Mouse (Mus musculus): ENCODE measurements around the gene Nr2f2. TPM values are rescaled to one million over a fixed set of nuclear protein-coding genes. Genes with fewer than 3 reads are reported as not detected.

Nr2f2 gene
- polyA plus RNA-seq, 1 experiment: 28.9 TPM

- TF ChIP-seq CTCF (IDR thresholded peaks at IDR 0.05; ENCODE audit: borderline replicate concordance, insufficient read depth, low read depth, low read length) (no peak), POLR2A (IDR thresholded peaks at IDR 0.05; ENCODE audit: borderline replicate concordance, insufficient read depth, low read length) (no peak)
- DNase-seq: peak in 1 of 2 experiments; percentile 1
- Histone ChIP-seq H3K27ac (ENCODE audit: insufficient read depth, low read length) (no peak overlapping the region), H3K4me1 (ENCODE audit: control insufficient read depth, insufficient read depth, low read length) (no peaks in the 10 kb centered on the region; the same call in 1 of the 2 replicates), H3K27me3 (ENCODE audit: control insufficient read depth, insufficient read depth, low read length) (peaks cover 2% of the 10 kb centered on the region; the same call in 1 of the 2 replicates), H3K4me3 (replicated peaks; ENCODE audit: insufficient read depth, low read depth, low read length) (no peak overlapping the region)
- 69% methylated on average over 11 of the region's 11 CpGs for WGBS
Measured at GRCm38 (mm10) chr7:70348977-70349615, 17.4 kb downstream of the Nr2f2 start.

GRCm38 (mm10) chr7:70348064-70348976 lies 18.2 kb downstream of the Nr2f2 start:
- no peak overlapping the region for H3K4me3 ChIP-seq (replicated peaks; ENCODE audit: insufficient read depth, low read depth, low read length)
- no peak overlapping the region for H3K27ac ChIP-seq (ENCODE audit: insufficient read depth, low read length)
- TF ChIP-seq POLR2A (IDR thresholded peaks at IDR 0.05; ENCODE audit: borderline replicate concordance, insufficient read depth, low read length) (no peak), CTCF (IDR thresholded peaks at IDR 0.05; ENCODE audit: borderline replicate concordance, insufficient read depth, low read depth, low read length) (no peak)
- H3K4me1 ChIP-seq (ENCODE audit: control insufficient read depth, insufficient read depth, low read length): no peaks in the 10 kb centered on the region; the same call in 1 of the 2 replicates
- DNase-seq: peak in 1 of 2 experiments; percentile 4
- WGBS: 60% methylated on average over 30 of the region's 30 CpGs
- peaks cover 2% of the 10 kb centered on the region; the same call in 1 of the 2 replicates for H3K27me3 ChIP-seq (ENCODE audit: control insufficient read depth, insufficient read depth, low read length)

- WGBS: 67% methylated on average over 14 of the region's 14 CpGs
- Histone ChIP-seq H3K27me3 (ENCODE audit: control insufficient read depth, insufficient read depth, low read length) (peaks cover 2% of the 10 kb centered on the region; the same call in 1 of the 2 replicates), H3K27ac (ENCODE audit: insufficient read depth, low read length) (no peak overlapping the region), H3K4me1 (ENCODE audit: control insufficient read depth, insufficient read depth, low read length) (no peaks in the 10 kb centered on the region; the same call in 1 of the 2 replicates), H3K4me3 (replicated peaks; ENCODE audit: insufficient read depth, low read depth, low read length) (no peak overlapping the region)
- no peak for DNase-seq
- TF ChIP-seq POLR2A (IDR thresholded peaks at IDR 0.05; ENCODE audit: borderline replicate concordance, insufficient read depth, low read length) (no peak), CTCF (IDR thresholded peaks at IDR 0.05; ENCODE audit: borderline replicate concordance, insufficient read depth, low read depth, low read length) (no peak)
Measured at GRCm38 (mm10) chr7:70347618-70347958, 18.9 kb downstream of the Nr2f2 start.

GRCm38 (mm10) chr7:70346951-70347617 lies 19.5 kb downstream of the Nr2f2 start:
- H3K4me1 ChIP-seq (ENCODE audit: control insufficient read depth, insufficient read depth, low read length): no peaks in the 10 kb centered on the region; the same call in 1 of the 2 replicates
- 73% methylated on average over 20 of the region's 20 CpGs for WGBS
- H3K4me3 ChIP-seq (replicated peaks; ENCODE audit: insufficient read depth, low read depth, low read length): no peak overlapping the region
- no peak for DNase-seq
- peaks cover 2% of the 10 kb centered on the region; the same call in 1 of the 2 replicates for H3K27me3 ChIP-seq (ENCODE audit: control insufficient read depth, insufficient read depth, low read length)
- H3K27ac ChIP-seq (ENCODE audit: insufficient read depth, low read length): no peak overlapping the region
- TF ChIP-seq CTCF (IDR thresholded peaks at IDR 0.05; ENCODE audit: borderline replicate concordance, insufficient read depth, low read depth, low read length) (no peak), POLR2A (IDR thresholded peaks at IDR 0.05; ENCODE audit: borderline replicate concordance, insufficient read depth, low read length) (no peak)

- WGBS: under 1% methylated on average over 35 of the region's 35 CpGs
- Histone ChIP-seq H3K27me3 (ENCODE audit: control insufficient read depth, insufficient read depth, low read length) (peaks cover 1% of the 10 kb centered on the region; the same call in 1 of the 2 replicates), H3K27ac (ENCODE audit: insufficient read depth, low read length) (no peak overlapping the region), H3K4me3 (replicated peaks; ENCODE audit: insufficient read depth, low read depth, low read length) (peak overlapping the region; percentile 45), H3K4me1 (ENCODE audit: control insufficient read depth, insufficient read depth, low read length) (no peaks in the 10 kb centered on the region; the same call in 1 of the 2 replicates)
- TF ChIP-seq CTCF (IDR thresholded peaks at IDR 0.05; ENCODE audit: borderline replicate concordance, insufficient read depth, low read depth, low read length) (peak; percentile 42; the same call in 1 of the 2 replicates), POLR2A (IDR thresholded peaks at IDR 0.05; ENCODE audit: borderline replicate concordance, insufficient read depth, low read length) (no peak)
- DNase-seq: peak in 1 of 2 experiments; percentile 49
Measured at GRCm38 (mm10) chr7:70346010-70346536, 20.5 kb downstream of the Nr2f2 start.

GRCm38 (mm10) chr7:70343426-70343825 lies 23.1 kb downstream of the Nr2f2 start:
- H3K4me3 ChIP-seq (replicated peaks; ENCODE audit: insufficient read depth, low read depth, low read length): no peak overlapping the region
- no peaks in the 10 kb centered on the region for H3K4me1 ChIP-seq (ENCODE audit: control insufficient read depth, insufficient read depth, low read length)
- peak in 1 of 2 experiments; percentile 4 for DNase-seq
- no peak overlapping the region for H3K27ac ChIP-seq (ENCODE audit: insufficient read depth, low read length)
- no peaks in the 10 kb centered on the region; the same call in 1 of the 2 replicates for H3K27me3 ChIP-seq (ENCODE audit: control insufficient read depth, insufficient read depth, low read length)
- 65% methylated on average over 5 of the region's 5 CpGs for WGBS
- no peak for TF ChIP-seq POLR2A (IDR thresholded peaks at IDR 0.05; ENCODE audit: borderline replicate concordance, insufficient read depth, low read length)
- no peak for TF ChIP-seq CTCF (IDR thresholded peaks at IDR 0.05; ENCODE audit: borderline replicate concordance, insufficient read depth, low read depth, low read length)

- 64% methylated on average over 8 of the region's 8 CpGs for WGBS
- no peak for TF ChIP-seq POLR2A (IDR thresholded peaks at IDR 0.05; ENCODE audit: borderline replicate concordance, insufficient read depth, low read length)
- no peak for TF ChIP-seq CTCF (IDR thresholded peaks at IDR 0.05; ENCODE audit: borderline replicate concordance, insufficient read depth, low read depth, low read length)
- Histone ChIP-seq H3K4me1 (ENCODE audit: control insufficient read depth, insufficient read depth, low read length) (no peaks in the 10 kb centered on the region), H3K4me3 (replicated peaks; ENCODE audit: insufficient read depth, low read depth, low read length) (no peak overlapping the region), H3K27ac (ENCODE audit: insufficient read depth, low read length) (no peak overlapping the region), H3K27me3 (ENCODE audit: control insufficient read depth, insufficient read depth, low read length) (no peaks in the 10 kb centered on the region; the same call in 1 of the 2 replicates)
- DNase-seq: peak in 1 of 2 experiments; percentile 0
Measured at GRCm38 (mm10) chr7:70342771-70343170, 23.8 kb downstream of the Nr2f2 start.
